ENCODE assay signal across 1 mouse cellular context in the genomic region with DNA sequence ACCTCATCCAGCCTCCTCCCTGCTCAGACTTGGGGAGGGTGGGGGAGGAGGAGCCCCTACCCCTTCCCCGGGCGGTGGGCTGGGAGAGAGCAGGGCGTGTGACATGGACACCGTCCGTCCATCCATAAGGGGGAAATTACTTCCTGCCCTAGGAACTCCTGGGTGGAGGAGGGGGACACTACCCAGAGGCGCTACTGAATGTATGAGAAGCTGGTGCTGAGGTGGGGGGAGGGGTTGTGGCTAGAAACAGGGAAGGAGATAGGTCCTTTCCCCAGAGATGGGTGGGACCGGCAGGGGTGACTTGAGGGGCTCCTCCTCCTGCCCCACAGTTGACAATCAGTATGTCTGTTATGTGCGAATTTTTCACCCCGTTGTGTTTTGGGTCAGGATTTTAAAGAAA.
TF ChIP-seq lines count a peak whose summit lies in the region.

No protein-coding gene starts in this region.

TF ChIP-seq in MEL, 35 proteins besides CTCF, POLR2A, EP300 and RAD21:
- TF ChIP-seq CHD2 (IDR thresholded peaks at IDR 0.05; ENCODE audit: low read length) (peak; percentile 54), USF2 (IDR thresholded peaks at IDR 0.05; ENCODE audit: borderline replicate concordance in 1 of 2, insufficient read depth in 1 of 2, low read depth in 1 of 2, low read length in 2 of 2) (no peak), POLR2AphosphoS2 (IDR thresholded peaks at IDR 0.05; ENCODE audit: low read length) (no peak), GATA1 (IDR thresholded peaks at IDR 0.05; ENCODE audit: low read depth, low read length) (no peak), MAZ (IDR thresholded peaks at IDR 0.05; ENCODE audit: low read depth, low read length) (peak; percentile 27; the same call in 1 of the 2 replicates), TBP (IDR thresholded peaks at IDR 0.05; ENCODE audit: low read depth, low read length) (0 out of 2 replicates have a peak, but pooled peaks have one; percentile 26), ETS1 (IDR thresholded peaks at IDR 0.05; ENCODE audit: low read depth, low read length) (no peak)
TF ChIP-seq in MEL: peak in this region for 3.
